Mouse (Mus musculus) layer of hippocampus, adult 8-10 months (tissue): ENCODE data around the gene Sult1a1. TPM values are rescaled to one million over a fixed set of nuclear protein-coding genes. Genes with fewer than 3 reads are reported as not detected.

Experiments used
- DNase-seq, 2 experiments: peaks; one replicate each; pipeline ENCODE4 v3.0.0; 2022; ENCODE audit warnings: low spot score in 2 of 2
- total RNA-seq, 4 experiments: library from RNA; stranded (reverse); gene quantifications; 2 replicates each; pipeline ENCODE4 v1.2.4; 2022

Gene Sult1a1
- total RNA-seq, 4 experiments from 2014 or later: 6.6 to 13.0 (median 8.6) TPM

DNA sequence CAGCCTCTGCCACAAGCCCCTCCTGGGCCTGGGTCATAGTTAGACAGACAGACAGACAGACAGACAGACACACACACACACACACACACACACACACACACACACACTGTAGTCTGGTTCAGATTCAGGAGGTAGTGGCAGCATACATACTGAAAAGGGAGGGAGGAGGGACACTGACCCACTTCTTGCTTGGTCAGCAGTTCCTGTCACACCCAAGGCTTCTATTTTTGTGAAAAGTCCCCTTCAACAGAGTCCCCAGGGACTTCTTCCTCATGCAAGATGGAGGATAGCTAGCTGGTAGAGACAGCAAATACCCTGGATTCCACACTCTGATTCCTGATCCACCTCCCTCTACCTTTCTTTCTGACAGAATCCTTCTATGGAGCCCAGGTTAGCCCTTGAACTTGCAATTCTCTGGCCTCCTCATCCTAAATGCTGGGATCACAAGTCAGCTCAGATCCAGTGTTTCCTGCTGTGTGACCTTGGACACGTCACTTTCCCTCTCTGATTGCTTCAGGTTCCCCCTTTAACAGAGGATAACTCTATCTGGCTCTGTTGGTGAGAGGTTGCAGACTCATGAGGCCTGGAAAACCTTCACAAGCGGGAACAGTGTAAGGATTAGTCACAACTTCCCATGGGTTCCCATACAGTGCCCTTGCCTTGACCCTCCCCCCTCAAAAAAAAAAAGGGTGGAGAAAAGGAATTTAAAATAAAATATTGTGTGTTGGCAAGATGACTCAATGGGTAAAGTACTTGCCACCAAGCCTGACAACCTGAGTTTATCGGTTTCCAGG lies 50.2 kb downstream of the Sult1a1 start:
- no peak for DNase-seq

DNA sequence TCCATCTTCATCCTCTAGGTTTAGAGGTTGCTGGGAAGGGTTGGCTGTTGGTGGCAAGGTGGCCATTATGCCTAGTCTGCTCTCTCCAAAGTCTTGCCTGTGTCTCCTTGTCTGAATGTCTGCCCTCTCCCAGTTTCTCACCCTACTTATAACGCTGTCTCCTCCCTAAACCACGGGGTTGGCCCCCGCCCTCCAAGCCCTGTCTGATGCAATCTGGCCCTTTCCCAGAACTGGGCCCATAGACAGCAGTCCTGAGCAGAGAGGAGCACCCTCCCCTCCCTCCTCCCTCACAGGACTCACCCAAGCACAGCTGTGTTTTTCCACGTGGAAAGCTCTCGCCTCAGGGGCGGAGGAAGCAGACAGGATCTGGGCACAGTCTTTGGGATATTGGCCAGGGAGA lies 50.9 kb downstream of the Sult1a1 start:
- DNase-seq: peak; percentile 15 to 25

DNA sequence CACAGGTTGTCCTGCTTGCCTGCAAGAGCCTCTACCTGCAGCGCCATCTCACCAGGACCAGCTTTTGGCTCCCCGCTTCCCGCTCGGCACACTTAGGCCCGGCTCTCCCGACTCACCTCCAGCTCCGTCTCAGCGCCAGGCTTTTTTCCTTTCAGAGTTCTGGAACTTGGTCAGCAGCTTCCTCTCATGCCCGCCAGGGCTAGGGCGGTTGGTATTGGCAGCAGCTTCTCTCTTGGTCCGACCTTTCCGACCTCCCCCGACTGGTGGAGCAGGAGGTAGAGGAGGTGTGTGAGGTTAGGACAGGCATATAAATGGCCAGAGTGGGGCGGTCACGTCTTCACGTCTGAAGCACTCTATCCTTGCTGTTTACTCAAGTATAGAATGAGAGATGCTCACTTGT lies 51.5 kb downstream of the Sult1a1 start:
- DNase-seq: no peak

DNA sequence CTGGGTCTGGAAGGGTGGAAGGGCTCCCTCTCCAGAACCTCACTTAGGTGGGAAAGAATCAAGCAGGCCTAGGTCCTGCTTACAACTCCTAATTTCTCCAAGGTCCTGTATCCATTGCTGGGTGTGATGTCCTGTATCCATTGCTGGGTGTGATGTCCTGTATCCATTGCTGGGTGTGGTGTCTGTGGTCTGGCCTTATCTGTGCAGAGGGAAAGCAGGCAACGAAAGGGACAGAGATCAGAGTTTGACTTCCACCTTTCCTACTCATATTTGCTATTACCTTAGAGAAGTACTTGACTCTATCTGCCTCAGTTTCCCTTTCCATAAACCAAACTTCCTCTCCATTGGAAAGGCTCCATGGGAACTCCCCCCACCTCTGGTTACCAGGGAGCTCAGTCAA lies 52.9 kb downstream of the Sult1a1 start:
- no peak for DNase-seq

Other genes with a start within 250 kb of the Sult1a1 start
- gene Rabep2, start 247.7 kb downstream of the Sult1a1 start, total RNA-seq: 10 to 100 TPM; 15.6 to 22.1 (median 17.1) TPM
- gene Atp2a1, start 213.3 kb downstream of the Sult1a1 start, total RNA-seq: 1 to 10 TPM in 3 of 4 experiments, under 1 TPM in 1; 0.99 to 5.6 (median 1.2) TPM
- gene Sh2b1, start 201.0 kb downstream of the Sult1a1 start, total RNA-seq: 10 to 100 TPM; 66.0 to 70.3 (median 67.3) TPM
- gene Tufm, start 189.1 kb downstream of the Sult1a1 start, total RNA-seq: 10 to 100 TPM; 68.9 to 84.1 (median 80.1) TPM
- gene Atxn2l, start 173.0 kb downstream of the Sult1a1 start, total RNA-seq: 100 to 1,000 TPM; 113 to 133 (median 125) TPM
- gene Eif3c, start 110.0 kb downstream of the Sult1a1 start, total RNA-seq: 100 to 1,000 TPM; 166 to 196 (median 174) TPM
- 1 to 10 TPM in 2 of 4 experiments, under 1 TPM in 2; 0.41 to 3.3 (median 1.6) TPM for gene Apobr, start 91.5 kb downstream of the Sult1a1 start, total RNA-seq
- 10 to 100 TPM; 31.7 to 46.5 (median 42.0) TPM for gene Cln3, start 90.6 kb downstream of the Sult1a1 start, total RNA-seq
- gene Il27, start 81.5 kb downstream of the Sult1a1 start, total RNA-seq: not detected
- 10 to 100 TPM; 10.4 to 15.3 (median 13.2) TPM for gene Nupr1, start 45.6 kb downstream of the Sult1a1 start, total RNA-seq
- gene Sgf29, start 27.1 kb downstream of the Sult1a1 start, total RNA-seq: 10 to 100 TPM; 21.7 to 34.8 (median 33.7) TPM
- 100 to 1,000 TPM in 1 of 4 experiments, 10 to 100 TPM in 3; 73.9 to 105 (median 92.5) TPM for gene Bola2, start 19.0 kb upstream of the Sult1a1 start, total RNA-seq
- gene Slx1b, start 19.4 kb upstream of the Sult1a1 start, total RNA-seq: 10 to 100 TPM; 19.7 to 21.0 (median 20.1) TPM
- 100 to 1,000 TPM; 119 to 166 (median 141) TPM for gene Coro1a, start 31.4 kb upstream of the Sult1a1 start, total RNA-seq
- gene Mapk3, start 83.2 kb upstream of the Sult1a1 start, total RNA-seq: 100 to 1,000 TPM; 165 to 197 (median 178) TPM
- 1 to 10 TPM; 4.4 to 7.9 (median 5.0) TPM for gene Gdpd3, start 89.9 kb upstream of the Sult1a1 start, total RNA-seq
- 100 to 1,000 TPM; 236 to 283 (median 255) TPM for gene Ypel3, start 100.5 kb upstream of the Sult1a1 start, total RNA-seq
- gene Tbx6, start 105.1 kb upstream of the Sult1a1 start, total RNA-seq: 1 to 10 TPM in 3 of 4 experiments, under 1 TPM in 1; 0.43 to 1.5 (median 1.2) TPM
- 10 to 100 TPM; 49.5 to 55.7 (median 51.9) TPM for gene Ppp4c, start 116.1 kb upstream of the Sult1a1 start, total RNA-seq
- 10 to 100 TPM; 57.3 to 67.6 (median 62.6) TPM for gene Fam57b, start 121.2 kb upstream of the Sult1a1 start, total RNA-seq
- gene 4930451I11Rik, start 155.2 kb upstream of the Sult1a1 start, total RNA-seq: not detected
- gene Doc2a, start 171.0 kb upstream of the Sult1a1 start, total RNA-seq: 10 to 100 TPM; 17.6 to 20.0 (median 18.7) TPM
- gene Hirip3, start 185.5 kb upstream of the Sult1a1 start, total RNA-seq: 10 to 100 TPM; 25.6 to 44.7 (median 36.2) TPM
- 10 to 100 TPM; 46.3 to 59.5 (median 56.1) TPM for gene Ino80e, start 185.9 kb upstream of the Sult1a1 start, total RNA-seq
- 100 to 1,000 TPM; 146 to 179 (median 151) TPM for gene Taok2, start 208.3 kb upstream of the Sult1a1 start, total RNA-seq
- 10 to 100 TPM; 21.8 to 34.3 (median 25.6) TPM for gene Tmem219, start 246.5 kb upstream of the Sult1a1 start, total RNA-seq